Mouse (Mus musculus) spleen, adult 2 months (tissue): ENCODE results near the gene Kcnd2.

Source experiments
- CTCF ChIP-seq: fragments of 200-500 bp; IDR thresholded peaks from 2 replicates; pipeline ENCODE4 v1.5.1; 2011; ENCODE audit warnings: mild to moderate bottlenecking, inconsistent platforms; ENCODE audit not compliant: insufficient read depth, insufficient read length, insufficient replicate concordance; ENCODE audit errors: extremely low read depth
- POLR2A ChIP-seq: fragments of 200-500 bp; IDR thresholded peaks from 2 replicates; pipeline ENCODE4 v1.6.1; 2011; ENCODE audit warnings: low read depth, low read length, inconsistent platforms

DNA sequence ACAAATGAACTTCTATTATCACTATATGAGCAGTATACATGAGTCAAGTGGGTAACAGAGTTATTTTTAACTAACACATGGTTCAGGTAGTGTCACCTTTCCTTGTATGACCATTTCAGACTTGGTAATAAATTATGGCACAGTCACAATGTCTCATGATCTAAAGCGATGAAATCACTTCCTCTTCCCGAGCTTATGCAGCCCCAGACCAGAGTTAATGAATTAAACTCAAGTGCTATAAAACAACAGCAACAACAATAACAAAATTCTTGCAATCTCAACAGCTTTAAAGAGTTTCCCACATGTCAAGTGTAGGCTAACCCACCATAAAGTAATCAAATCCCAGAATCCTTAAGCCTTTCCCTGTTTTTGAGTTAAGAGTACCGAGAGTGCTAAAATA is 198.4 kb downstream of the Kcnd2 start:
- TF ChIP-seq CTCF, result no peak
- TF ChIP-seq POLR2A, result no peak
